Mouse (Mus musculus): ENCODE measurements around the gene Lonrf2. TPM values are rescaled to one million over a fixed set of nuclear protein-coding genes. Genes with fewer than 3 reads are reported as not detected.

The Lonrf2 gene
- polyA plus RNA-seq (2012), result not detected in 2 replicates

GRCm38 (mm10) chr1:38836477-38836872, at the start of gene Lonrf2:
TSS of gene Lonrf2 (minus strand) at chr1:38836711.
- Histone ChIP-seq H3K4me1 (ENCODE audit: control insufficient read depth) (no peaks in the 10 kb centered on the region), H3K36me3 (ENCODE audit: control insufficient read depth) (no peaks in the 10 kb centered on the region), H3K4me3 (replicated peaks) (peak within 1 kb of the TSS; percentile 46), H3K27me3 (ENCODE audit: control insufficient read depth) (peaks cover 35% of the 10 kb centered on the region), H3K9me3 (ENCODE audit: control insufficient read depth, low read length) (peaks cover 2% of the 10 kb centered on the region; the same call in 1 of the 2 replicates)
- no peak for TF ChIP-seq GATA1 (IDR thresholded peaks at IDR 0.05; ENCODE audit: low read length)
- no peak for TF ChIP-seq TAL1 (IDR thresholded peaks at IDR 0.05; ENCODE audit: low read length)

DNA sequence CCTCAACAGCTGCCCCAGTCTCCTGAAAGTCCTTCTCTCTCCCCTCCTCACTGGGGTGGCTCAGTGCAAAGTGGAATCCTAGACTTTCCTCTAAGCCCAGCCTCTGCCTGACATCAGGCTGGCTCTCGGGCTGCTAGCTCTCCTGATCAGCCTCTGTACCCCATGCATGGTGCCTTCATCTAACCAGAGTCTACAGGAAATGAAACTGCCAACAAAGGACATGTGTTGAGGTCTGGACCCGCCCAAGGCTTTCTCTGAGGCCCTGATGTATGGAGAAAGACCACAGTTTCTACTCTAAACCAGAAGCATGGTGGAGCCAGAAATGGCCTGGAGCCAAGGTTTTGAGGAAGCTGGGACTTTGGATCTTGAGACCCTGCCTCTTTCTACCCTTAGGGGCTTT, 49.4 kb upstream of the Lonrf2 start:
- Histone ChIP-seq H3K4me3 (replicated peaks) (no peak overlapping the region), H3K4me1 (ENCODE audit: control insufficient read depth) (no peaks in the 10 kb centered on the region), H3K36me3 (ENCODE audit: control insufficient read depth) (no peaks in the 10 kb centered on the region), H3K9me3 (ENCODE audit: control insufficient read depth, low read length) (no peaks in the 10 kb centered on the region), H3K27me3 (ENCODE audit: control insufficient read depth) (no peaks in the 10 kb centered on the region)
- TF ChIP-seq TAL1 (IDR thresholded peaks at IDR 0.05; ENCODE audit: low read length) (no peak), GATA1 (IDR thresholded peaks at IDR 0.05; ENCODE audit: low read length) (no peak)

DNA sequence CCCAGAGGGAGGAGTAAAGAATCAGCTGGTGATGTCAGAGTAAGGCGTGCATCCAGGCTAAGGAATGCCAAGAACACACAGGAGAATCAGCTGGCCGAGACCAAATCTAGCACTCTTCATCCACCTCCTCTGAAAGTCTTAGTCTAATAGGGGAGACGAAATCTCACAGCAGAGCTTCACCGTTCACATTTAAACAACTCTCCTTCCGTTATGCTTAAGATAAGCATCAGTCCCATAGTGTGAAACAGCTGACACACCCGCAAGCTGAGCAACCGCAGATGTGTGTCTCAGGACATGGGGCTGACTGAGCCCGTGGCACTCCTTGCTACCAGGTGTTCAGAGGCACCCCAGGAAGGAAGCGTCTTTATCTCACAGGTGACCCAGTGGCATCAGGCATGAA, 47.3 kb upstream of the Lonrf2 start:
- H3K9me3 ChIP-seq (ENCODE audit: control insufficient read depth, low read length), result no peaks in the 10 kb centered on the region
- H3K4me3 ChIP-seq (replicated peaks), result no peak overlapping the region
- no peaks in the 10 kb centered on the region for H3K4me1 ChIP-seq (ENCODE audit: control insufficient read depth)
- no peaks in the 10 kb centered on the region for H3K27me3 ChIP-seq (ENCODE audit: control insufficient read depth)
- TF ChIP-seq GATA1 (IDR thresholded peaks at IDR 0.05; ENCODE audit: low read length) (no peak), TAL1 (IDR thresholded peaks at IDR 0.05; ENCODE audit: low read length) (no peak)
- no peaks in the 10 kb centered on the region for H3K36me3 ChIP-seq (ENCODE audit: control insufficient read depth)

- Histone ChIP-seq H3K9me3 (ENCODE audit: control insufficient read depth, low read length) (no peaks in the 10 kb centered on the region), H3K27me3 (ENCODE audit: control insufficient read depth) (no peaks in the 10 kb centered on the region), H3K4me1 (ENCODE audit: control insufficient read depth) (no peaks in the 10 kb centered on the region), H3K4me3 (replicated peaks) (no peak overlapping the region), H3K36me3 (ENCODE audit: control insufficient read depth) (no peaks in the 10 kb centered on the region)
- TF ChIP-seq TAL1 (IDR thresholded peaks at IDR 0.05; ENCODE audit: low read length) (no peak), GATA1 (IDR thresholded peaks at IDR 0.05; ENCODE audit: low read length) (no peak)
These were observed 46.2 kb upstream of the Lonrf2 start for GRCm38 (mm10) chr1:38882746-38883145.

DNA sequence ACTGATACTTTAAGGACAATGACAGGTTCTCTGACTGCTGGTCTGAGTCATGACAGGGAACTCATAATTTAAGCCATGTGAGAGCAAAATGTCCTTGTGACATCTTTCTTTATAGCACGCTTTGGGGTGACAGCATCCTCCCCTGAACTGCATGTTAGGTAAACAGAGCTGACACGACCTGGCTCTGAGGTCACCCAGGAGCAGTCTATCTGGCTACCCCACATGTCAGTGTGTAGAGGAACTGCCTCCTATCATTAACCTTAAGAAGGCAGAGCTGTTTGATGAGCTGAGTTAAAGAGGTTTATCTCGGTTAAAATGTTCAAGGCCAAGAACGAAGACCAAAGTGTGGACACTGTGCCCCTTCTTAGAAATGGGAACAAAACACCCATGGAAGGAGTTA, 44.9 kb upstream of the Lonrf2 start:
- Histone ChIP-seq H3K27me3 (ENCODE audit: control insufficient read depth) (no peaks in the 10 kb centered on the region), H3K9me3 (ENCODE audit: control insufficient read depth, low read length) (no peaks in the 10 kb centered on the region), H3K4me3 (replicated peaks) (no peak overlapping the region), H3K4me1 (ENCODE audit: control insufficient read depth) (no peaks in the 10 kb centered on the region), H3K36me3 (ENCODE audit: control insufficient read depth) (no peaks in the 10 kb centered on the region)
- no peak for TF ChIP-seq TAL1 (IDR thresholded peaks at IDR 0.05; ENCODE audit: low read length)
- no peak for TF ChIP-seq GATA1 (IDR thresholded peaks at IDR 0.05; ENCODE audit: low read length)

GRCm38 (mm10) chr1:38876671-38877382, 40.3 kb upstream of the Lonrf2 start:
- no peaks in the 10 kb centered on the region for H3K9me3 ChIP-seq (ENCODE audit: control insufficient read depth, low read length)
- H3K4me1 ChIP-seq (ENCODE audit: control insufficient read depth), result no peaks in the 10 kb centered on the region
- no peaks in the 10 kb centered on the region for H3K36me3 ChIP-seq (ENCODE audit: control insufficient read depth)
- TF ChIP-seq GATA1 (IDR thresholded peaks at IDR 0.05; ENCODE audit: low read length) (no peak), TAL1 (IDR thresholded peaks at IDR 0.05; ENCODE audit: low read length) (no peak)
- no peaks in the 10 kb centered on the region for H3K27me3 ChIP-seq (ENCODE audit: control insufficient read depth)
- no peak overlapping the region for H3K4me3 ChIP-seq (replicated peaks)

DNA sequence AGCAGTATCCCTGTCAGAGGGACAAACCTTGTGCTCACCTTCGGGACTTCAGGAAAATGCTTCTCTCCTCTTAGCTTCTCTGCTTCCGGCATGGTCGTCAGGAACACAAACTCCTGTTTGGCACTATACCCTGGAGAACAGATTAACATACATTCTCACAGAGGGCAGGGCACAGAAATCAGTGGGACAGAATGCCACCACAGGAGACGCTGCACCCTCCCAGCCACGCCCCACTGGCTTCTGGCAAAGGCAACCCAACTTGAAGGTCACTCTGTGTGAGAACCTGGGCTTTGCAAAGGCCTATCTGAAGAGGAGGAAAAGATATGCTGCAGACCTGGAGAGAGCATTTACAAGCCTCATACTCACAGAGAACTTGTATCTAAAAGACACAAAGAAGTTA, 37.4 kb upstream of the Lonrf2 start:
- H3K27me3 ChIP-seq (ENCODE audit: control insufficient read depth), result no peaks in the 10 kb centered on the region
- no peaks in the 10 kb centered on the region for H3K9me3 ChIP-seq (ENCODE audit: control insufficient read depth, low read length)
- no peaks in the 10 kb centered on the region for H3K36me3 ChIP-seq (ENCODE audit: control insufficient read depth)
- TF ChIP-seq GATA1 (IDR thresholded peaks at IDR 0.05; ENCODE audit: low read length) (no peak), TAL1 (IDR thresholded peaks at IDR 0.05; ENCODE audit: low read length) (no peak)
- H3K4me1 ChIP-seq (ENCODE audit: control insufficient read depth), result no peaks in the 10 kb centered on the region
- H3K4me3 ChIP-seq (replicated peaks), result no peak overlapping the region

GRCm38 (mm10) chr1:38871834-38872233, 35.3 kb upstream of the Lonrf2 start:
- Histone ChIP-seq H3K36me3 (ENCODE audit: control insufficient read depth) (no peaks in the 10 kb centered on the region), H3K4me1 (ENCODE audit: control insufficient read depth) (no peaks in the 10 kb centered on the region), H3K4me3 (replicated peaks) (no peak overlapping the region), H3K27me3 (ENCODE audit: control insufficient read depth) (no peaks in the 10 kb centered on the region), H3K9me3 (ENCODE audit: control insufficient read depth, low read length) (no peaks in the 10 kb centered on the region)
- TF ChIP-seq GATA1 (IDR thresholded peaks at IDR 0.05; ENCODE audit: low read length), result no peak
- TF ChIP-seq TAL1 (IDR thresholded peaks at IDR 0.05; ENCODE audit: low read length), result no peak

DNA sequence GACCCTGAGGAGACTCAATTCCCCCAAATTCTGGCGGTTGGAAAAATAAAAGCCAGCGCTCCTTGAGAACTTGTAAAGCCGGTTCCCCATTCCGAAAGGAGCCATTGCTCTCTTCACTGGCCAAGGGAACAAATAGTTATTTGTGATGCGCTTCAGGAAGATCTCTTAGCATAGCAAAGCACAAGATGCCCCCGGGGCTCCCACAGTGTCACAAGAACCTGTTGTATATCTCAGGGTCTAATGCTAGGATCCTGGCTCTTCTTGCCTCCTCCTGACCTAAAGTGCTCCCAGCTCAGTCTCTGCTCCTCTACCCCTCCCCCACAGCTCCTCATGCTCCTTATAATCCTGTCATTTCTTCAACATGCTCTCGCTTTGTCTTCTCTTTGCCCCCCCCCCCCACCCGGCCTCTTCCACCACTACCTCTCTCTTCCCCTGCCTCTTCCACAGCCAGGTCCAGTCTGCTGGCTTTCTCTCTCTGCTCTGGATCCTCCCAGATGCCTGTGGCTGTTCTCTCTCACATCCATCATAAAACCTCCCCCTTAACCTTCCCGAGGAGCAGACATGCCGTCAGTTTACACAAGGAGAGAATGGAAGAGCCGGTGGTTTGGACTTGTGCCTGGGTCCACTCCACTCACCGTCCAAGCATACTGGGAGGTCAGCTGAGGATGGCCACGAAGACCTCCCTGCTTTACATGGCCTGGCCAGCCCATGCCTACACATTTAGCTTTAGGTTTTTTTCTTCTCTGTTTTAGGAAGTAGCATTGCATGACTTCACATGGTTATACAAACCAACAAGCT, 33.1 kb upstream of the Lonrf2 start:
- Histone ChIP-seq H3K36me3 (ENCODE audit: control insufficient read depth) (no peaks in the 10 kb centered on the region), H3K27me3 (ENCODE audit: control insufficient read depth) (no peaks in the 10 kb centered on the region), H3K9me3 (ENCODE audit: control insufficient read depth, low read length) (no peaks in the 10 kb centered on the region), H3K4me3 (replicated peaks) (no peak overlapping the region), H3K4me1 (ENCODE audit: control insufficient read depth) (no peaks in the 10 kb centered on the region)
- TF ChIP-seq GATA1 (IDR thresholded peaks at IDR 0.05; ENCODE audit: low read length), result no peak
- TF ChIP-seq TAL1 (IDR thresholded peaks at IDR 0.05; ENCODE audit: low read length), result no peak
